Mouse (Mus musculus): ENCODE results near the gene Agbl1.

Agbl1 gene

GRCm38 (mm10) chr7:76229311-76229937 is at the start of gene Agbl1:
Gene Agbl1, plus strand, starts transcription at chr7:76229887.
- no peak for TF ChIP-seq GATA4 (IDR thresholded peaks at IDR 0.05; ENCODE audit: insufficient replicate concordance, low read length)

GRCm38 (mm10) chr7:76185005-76185658 is 44.6 kb upstream of the Agbl1 start:
- no peak for TF ChIP-seq GATA4 (IDR thresholded peaks at IDR 0.05; ENCODE audit: insufficient replicate concordance, low read length)

GRCm38 (mm10) chr7:76185681-76186121 is 44.0 kb upstream of the Agbl1 start:
- TF ChIP-seq GATA4 (IDR thresholded peaks at IDR 0.05; ENCODE audit: insufficient replicate concordance, low read length), result no peak

- no peak for TF ChIP-seq GATA4 (IDR thresholded peaks at IDR 0.05; ENCODE audit: insufficient replicate concordance, low read length)
These were observed 11.1 kb upstream of the Agbl1 start for GRCm38 (mm10) chr7:76218546-76218945.

DNA sequence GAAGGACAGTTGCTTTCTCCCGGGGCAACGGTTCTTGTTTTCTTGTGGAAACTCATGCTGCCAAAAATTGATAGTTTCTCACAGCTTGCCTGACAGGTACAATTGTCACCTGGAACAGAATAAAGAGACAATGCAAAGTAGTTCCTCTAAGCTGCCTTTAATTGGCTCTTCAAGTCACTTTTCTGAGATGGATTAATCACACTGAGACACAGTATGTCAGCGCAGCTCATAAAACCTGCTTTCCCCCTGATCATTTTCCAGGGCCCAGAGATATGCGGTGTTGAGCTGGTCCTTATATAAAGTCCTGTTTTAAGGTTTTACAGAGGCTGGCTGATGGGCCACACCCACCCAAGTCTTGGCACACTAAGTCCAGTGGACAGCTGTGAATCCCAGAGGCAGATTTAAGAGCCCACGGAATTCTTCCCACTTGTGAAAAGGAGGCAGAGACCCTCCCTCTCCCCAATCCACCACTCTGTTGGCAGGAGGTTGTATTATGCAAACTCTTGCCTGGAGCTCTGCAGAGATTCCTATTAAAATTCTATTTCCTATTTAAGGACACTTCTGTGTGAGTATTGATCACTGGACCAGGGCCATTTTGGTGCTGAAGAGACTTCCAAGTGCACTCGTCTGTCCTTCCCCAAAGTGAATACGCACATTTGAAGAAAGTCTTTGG is 9.8 kb upstream of the Agbl1 start:
- no peak for TF ChIP-seq GATA4 (IDR thresholded peaks at IDR 0.05; ENCODE audit: insufficient replicate concordance, low read length)

- TF ChIP-seq GATA4 (IDR thresholded peaks at IDR 0.05; ENCODE audit: insufficient replicate concordance, low read length), result no peak
These were observed 7.0 kb upstream of the Agbl1 start for GRCm38 (mm10) chr7:76222691-76223090.

DNA sequence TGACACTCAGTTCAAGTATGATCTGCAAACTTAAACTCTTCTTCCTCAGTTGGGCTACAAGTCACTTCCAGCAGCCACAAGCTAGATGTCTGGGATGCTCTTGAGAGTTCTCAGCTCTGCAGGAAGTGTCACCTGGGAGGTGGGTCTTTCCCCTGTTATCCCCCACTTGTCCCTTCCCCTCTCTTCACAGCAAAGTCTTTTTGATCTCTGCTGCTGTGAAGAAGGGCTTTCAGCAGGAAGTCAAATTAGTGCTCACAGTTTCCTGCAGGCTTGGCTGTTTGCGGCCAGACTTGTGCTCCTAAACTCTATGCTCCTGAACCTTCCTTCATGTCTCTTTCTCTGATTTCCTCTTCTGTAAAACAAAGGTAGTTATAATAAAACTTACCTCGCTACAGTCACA is 806 bp upstream of the Agbl1 start:
- no peak for TF ChIP-seq GATA4 (IDR thresholded peaks at IDR 0.05; ENCODE audit: insufficient replicate concordance, low read length)

- TF ChIP-seq GATA4 (IDR thresholded peaks at IDR 0.05; ENCODE audit: insufficient replicate concordance, low read length), result no peak
These were observed 4.6 kb downstream of the Agbl1 start for GRCm38 (mm10) chr7:76234321-76234720.

DNA sequence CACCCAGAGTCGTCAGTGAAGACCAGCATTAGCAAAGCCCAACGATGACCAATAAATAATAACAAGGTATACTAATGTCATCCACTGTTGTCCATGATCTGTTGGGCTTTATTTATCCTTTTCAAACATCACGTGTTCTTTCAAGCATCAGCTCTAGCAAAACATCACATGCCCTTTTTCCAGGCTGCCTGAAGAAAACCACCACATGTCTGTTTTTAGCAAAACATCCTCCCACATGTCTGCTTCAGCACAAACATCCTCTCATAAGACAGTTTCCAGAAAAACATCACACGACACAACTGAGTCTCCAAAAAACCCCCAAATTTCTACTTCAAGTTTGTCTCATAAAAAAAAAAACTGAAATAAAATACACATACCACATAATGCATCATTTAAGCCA is 7.8 kb downstream of the Agbl1 start:
- no peak for TF ChIP-seq GATA4 (IDR thresholded peaks at IDR 0.05; ENCODE audit: insufficient replicate concordance, low read length)

GRCm38 (mm10) chr7:76275061-76275460 is 45.4 kb downstream of the Agbl1 start:
- TF ChIP-seq GATA4 (IDR thresholded peaks at IDR 0.05; ENCODE audit: insufficient replicate concordance, low read length), result no peak

DNA sequence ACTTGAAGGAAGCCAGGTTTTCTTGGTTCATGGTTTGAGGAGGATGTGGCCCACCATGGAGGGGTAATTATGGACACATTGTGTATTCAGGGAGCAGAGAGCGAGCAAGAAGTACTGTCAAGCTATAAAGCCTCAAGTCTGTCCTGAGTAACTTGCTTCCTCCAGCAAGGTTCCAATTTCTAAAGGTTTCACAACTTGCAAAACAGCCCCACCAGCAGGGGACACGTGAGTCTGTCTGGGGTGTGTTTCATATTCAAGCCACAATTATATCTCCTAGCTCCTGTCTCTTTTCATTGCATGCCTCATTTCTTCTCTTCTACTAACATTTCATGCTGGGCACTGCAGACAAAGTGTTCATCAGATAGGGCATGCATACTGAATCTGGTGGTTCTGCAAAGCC is 53.1 kb downstream of the Agbl1 start:
- no peak for TF ChIP-seq GATA4 (IDR thresholded peaks at IDR 0.05; ENCODE audit: insufficient replicate concordance, low read length)

DNA sequence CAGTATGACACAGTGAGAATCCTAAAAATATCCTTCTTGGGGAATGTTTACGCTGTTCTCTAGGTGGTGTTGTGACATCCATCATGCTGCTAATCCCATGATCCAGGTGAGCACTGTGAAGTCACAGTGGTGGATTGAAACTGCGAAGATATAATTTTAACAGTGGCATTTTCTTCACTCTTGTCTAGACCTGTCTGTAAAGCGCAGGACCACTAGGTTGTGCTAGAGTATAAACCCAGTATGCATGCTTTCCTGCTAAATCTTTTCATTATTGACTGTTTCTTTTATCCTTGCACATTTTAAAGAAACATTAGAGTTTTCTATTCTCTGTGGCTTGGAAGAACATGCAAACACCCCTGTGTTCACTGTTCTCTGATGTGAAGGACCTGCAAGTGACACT is 57.8 kb downstream of the Agbl1 start:
- no peak for TF ChIP-seq GATA4 (IDR thresholded peaks at IDR 0.05; ENCODE audit: insufficient replicate concordance, low read length)

GRCm38 (mm10) chr7:76321866-76322553 is 92.3 kb downstream of the Agbl1 start:
- TF ChIP-seq GATA4 (IDR thresholded peaks at IDR 0.05; ENCODE audit: insufficient replicate concordance, low read length), result no peak

GRCm38 (mm10) chr7:76326091-76326490 is 96.4 kb downstream of the Agbl1 start:
- no peak for TF ChIP-seq GATA4 (IDR thresholded peaks at IDR 0.05; ENCODE audit: insufficient replicate concordance, low read length)

DNA sequence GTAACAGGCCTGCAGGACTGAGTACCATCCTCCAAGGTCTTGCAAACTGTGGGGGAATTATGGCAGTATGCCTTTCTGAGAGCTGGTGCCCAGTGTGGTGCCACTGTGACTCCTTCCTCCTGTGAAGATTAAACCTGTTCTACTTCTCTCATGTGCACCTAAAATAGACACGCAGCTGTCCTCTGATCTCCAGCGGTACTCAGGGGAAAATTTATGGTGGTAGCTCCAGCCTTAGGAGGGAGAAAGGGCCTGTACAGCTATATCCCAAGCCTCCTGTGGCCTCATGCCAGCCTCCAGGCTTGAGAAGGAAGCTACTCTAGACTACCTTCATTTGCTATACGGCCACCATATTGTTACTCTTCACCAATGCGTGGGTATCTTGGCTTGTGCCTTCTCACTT is 109.6 kb downstream of the Agbl1 start:
- TF ChIP-seq GATA4 (IDR thresholded peaks at IDR 0.05; ENCODE audit: insufficient replicate concordance, low read length), result no peak

GRCm38 (mm10) chr7:76341601-76342000 is 111.9 kb downstream of the Agbl1 start:
- TF ChIP-seq GATA4 (IDR thresholded peaks at IDR 0.05; ENCODE audit: insufficient replicate concordance, low read length), result no peak
